Mouse (Mus musculus) C2C12 (cell line): ENCODE results near the gene Cdk19. TPM values are rescaled to one million over a fixed set of nuclear protein-coding genes. Genes with fewer than 3 reads are reported as not detected.
A peak's percentile ranks its signal among the peaks of the same experiment; 100 is the strongest.

ENCODE experiments used
- H3K27me3 ChIP-seq: one replicate; pipeline ENCODE4 v1.6.1; 2011; ENCODE audit not compliant: control insufficient read depth, insufficient read depth, insufficient read length
- H3K36me3 ChIP-seq: one replicate; pipeline ENCODE4 v1.6.1; 2011; ENCODE audit not compliant: control insufficient read depth, insufficient read depth
- H3K4me3 ChIP-seq: one replicate; pipeline ENCODE4 v1.5.1; 2011; ENCODE audit warnings: mild to moderate bottlenecking, control low read depth; ENCODE audit not compliant: poor library complexity, insufficient read depth, severe bottlenecking
- H3K79me2 ChIP-seq: one replicate; pipeline ENCODE4 v1.6.1; 2011; ENCODE audit not compliant: control insufficient read depth, insufficient read depth
- H3K79me3 ChIP-seq: one replicate; pipeline ENCODE4 v1.6.1; 2011; ENCODE audit warnings: low read depth, control low read depth
- H3ac ChIP-seq: one replicate; pipeline ENCODE3; 2011; ENCODE audit warnings: low read depth; ENCODE audit not compliant: control insufficient read depth, insufficient read length
- CEBPB ChIP-seq: IDR thresholded peaks from one replicate; pipeline ENCODE4 v1.6.1; 2011; ENCODE audit warnings: low read depth, mild to moderate bottlenecking, control low read depth, moderate library complexity
- CTCF ChIP-seq: IDR thresholded peaks from one replicate; pipeline ENCODE4 v1.5.1; 2011; ENCODE audit not compliant: control insufficient read depth, insufficient read depth, insufficient read length
- FOSL1 ChIP-seq: IDR thresholded peaks from one replicate; pipeline ENCODE4 v1.8.0; 2011; ENCODE audit warnings: mild to moderate bottlenecking, low read length; ENCODE audit not compliant: poor library complexity, insufficient read depth, severe bottlenecking
- MAX ChIP-seq: IDR thresholded peaks from one replicate; pipeline ENCODE4 v1.6.1; 2011; ENCODE audit warnings: mild to moderate bottlenecking, control low read depth
- MYOD1 ChIP-seq: IDR thresholded peaks from one replicate; pipeline ENCODE4 v1.6.1; 2011; ENCODE audit warnings: low read depth; ENCODE audit not compliant: control insufficient read depth, insufficient read length
- MYOG ChIP-seq: IDR thresholded peaks from one replicate; pipeline ENCODE4 v1.6.1; 2011; ENCODE audit not compliant: control insufficient read depth, insufficient read length; ENCODE audit errors: extremely low read depth
- USF1 ChIP-seq: IDR thresholded peaks from one replicate; pipeline ENCODE4 v1.6.1; 2011; ENCODE audit warnings: low read depth, mild to moderate bottlenecking, control low read depth, moderate library complexity
- polyA plus RNA-seq: library from polyadenylated mRNA; unstranded; fragments of >200 nt; fragmentation: generic; extraction: Trizol; gene quantifications from one replicate; pipeline ENCODE4 v1.2.1, GENCODE M21; 2012; ENCODE audit warnings: missing spikeins

Gene Cdk19
- polyA plus RNA-seq, 1 experiment = 3.9 TPM

DNA sequence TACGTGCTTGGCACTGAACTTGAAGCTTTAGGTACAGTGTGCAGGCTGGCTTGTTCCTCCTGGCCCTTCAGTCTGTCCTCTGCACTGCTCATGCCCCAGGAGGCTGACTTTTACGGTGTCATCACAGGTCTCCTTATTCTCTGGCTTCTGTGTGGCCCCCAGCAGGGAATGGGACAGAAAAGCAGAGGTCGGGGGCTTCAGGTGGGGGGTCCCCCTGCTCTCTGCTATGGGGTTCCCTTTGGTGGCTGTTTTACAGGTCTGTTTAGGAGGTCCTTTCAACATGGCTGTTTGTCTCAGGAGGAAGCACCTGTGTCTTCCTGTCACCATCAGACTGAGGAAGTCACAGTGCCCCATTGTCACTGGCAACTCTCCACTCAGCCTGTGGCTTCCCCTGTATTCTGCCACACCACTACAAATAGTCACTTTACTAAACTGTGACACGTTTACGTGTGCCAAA lies 175.9 kb downstream of the Cdk19 start:
- Histone ChIP-seq H3K27me3 (no peaks in the 10 kb centered on the region), H3K79me3 (no peaks in the 10 kb centered on the region), H3K4me3 (no peak overlapping the region), H3K79me2 (no peaks in the 10 kb centered on the region), H3ac (no peak overlapping the region), H3K36me3 (no peaks in the 10 kb centered on the region)
- TF ChIP-seq CEBPB (no peak), CTCF (no peak), MAX (no peak), MYOD1 (no peak), USF1 (no peak), MYOG (no peak), FOSL1 (no peak)

DNA sequence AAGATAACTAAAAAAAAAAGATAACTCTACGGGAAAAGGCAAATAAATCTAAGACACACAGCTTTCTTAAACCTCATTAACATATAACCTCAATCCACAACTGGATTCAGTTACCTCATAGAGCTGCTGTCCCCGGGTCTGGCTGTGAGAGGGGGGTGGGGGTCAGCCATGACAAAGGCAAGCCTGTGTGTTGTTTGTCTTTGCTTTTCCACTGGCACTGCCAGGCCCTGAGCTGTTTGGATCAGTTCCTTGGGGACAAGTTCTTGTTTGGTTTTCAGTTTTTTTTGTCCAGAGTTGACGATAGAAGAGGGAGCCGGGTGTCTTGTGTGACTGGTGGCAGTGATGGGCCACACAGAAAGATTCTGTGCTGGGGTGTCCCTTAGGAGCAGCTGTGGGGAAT lies 177.1 kb downstream of the Cdk19 start:
- no peak overlapping the region for H3K4me3 ChIP-seq
- H3K27me3 ChIP-seq = no peaks in the 10 kb centered on the region
- H3ac ChIP-seq = no peak overlapping the region
- H3K79me2 ChIP-seq = no peaks in the 10 kb centered on the region
- H3K36me3 ChIP-seq = no peaks in the 10 kb centered on the region
- H3K79me3 ChIP-seq = no peaks in the 10 kb centered on the region
- TF ChIP-seq USF1 (no peak), MAX (no peak), MYOG (no peak), CEBPB (no peak), FOSL1 (no peak), MYOD1 (no peak), CTCF (no peak)

DNA sequence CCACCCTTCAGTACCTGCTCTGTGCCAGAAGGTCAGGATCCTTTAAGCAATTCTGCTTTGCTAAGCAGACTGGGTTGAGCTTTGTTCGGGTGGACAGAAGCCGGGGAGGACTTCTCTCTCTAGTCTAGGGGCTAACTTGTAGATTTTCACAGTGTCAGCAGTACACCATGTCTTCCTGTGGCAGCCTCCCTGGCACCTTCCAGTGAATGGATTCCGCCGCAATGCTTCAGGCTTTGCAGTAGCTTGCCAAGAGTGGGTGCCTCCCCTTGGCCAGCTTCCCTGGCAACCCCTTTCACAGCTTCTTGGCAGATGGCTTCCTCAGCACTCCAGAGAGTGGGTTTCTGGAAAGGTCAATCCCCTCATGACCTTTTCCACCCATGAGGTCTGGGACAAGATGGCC lies 180.2 kb downstream of the Cdk19 start:
- Histone ChIP-seq H3K79me2 (no peaks in the 10 kb centered on the region), H3K36me3 (no peaks in the 10 kb centered on the region), H3K4me3 (no peak overlapping the region), H3K79me3 (no peaks in the 10 kb centered on the region), H3K27me3 (no peaks in the 10 kb centered on the region), H3ac (no peak overlapping the region)
- TF ChIP-seq FOSL1 = no peak
- TF ChIP-seq USF1 = no peak
- TF ChIP-seq MYOD1 = no peak
- TF ChIP-seq CTCF = no peak
- no peak for TF ChIP-seq MAX
- TF ChIP-seq CEBPB = no peak
- TF ChIP-seq MYOG = no peak

DNA sequence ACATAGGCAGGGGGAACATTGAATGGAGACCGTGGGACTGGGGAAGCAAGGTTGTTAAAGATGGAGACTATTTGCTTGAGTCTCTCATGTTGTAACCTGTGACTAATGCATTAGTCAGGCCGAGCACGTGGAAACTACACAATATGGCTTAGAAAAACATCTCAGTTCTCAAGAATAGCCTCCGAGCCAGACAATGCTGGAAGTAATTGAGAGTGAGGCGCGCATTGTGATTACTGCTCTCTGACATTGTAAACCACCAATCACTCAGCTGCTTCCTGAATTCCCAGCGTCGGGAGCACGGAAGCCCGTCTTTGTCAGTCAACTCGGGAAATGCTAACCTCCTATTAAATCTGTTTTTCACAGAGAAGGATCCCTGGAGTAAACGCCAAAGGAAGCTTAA lies 182.2 kb downstream of the Cdk19 start:
- H3ac ChIP-seq = no peak overlapping the region
- no peaks in the 10 kb centered on the region for H3K36me3 ChIP-seq
- H3K4me3 ChIP-seq = no peak overlapping the region
- no peaks in the 10 kb centered on the region for H3K79me2 ChIP-seq
- TF ChIP-seq USF1 (peak; percentile 78), CTCF (no peak), FOSL1 (peak; percentile 75), MYOG (no peak), MYOD1 (no peak), MAX (peak; percentile 94), CEBPB (peak; percentile 81)
- H3K79me3 ChIP-seq = no peaks in the 10 kb centered on the region
- H3K27me3 ChIP-seq = no peaks in the 10 kb centered on the region

DNA sequence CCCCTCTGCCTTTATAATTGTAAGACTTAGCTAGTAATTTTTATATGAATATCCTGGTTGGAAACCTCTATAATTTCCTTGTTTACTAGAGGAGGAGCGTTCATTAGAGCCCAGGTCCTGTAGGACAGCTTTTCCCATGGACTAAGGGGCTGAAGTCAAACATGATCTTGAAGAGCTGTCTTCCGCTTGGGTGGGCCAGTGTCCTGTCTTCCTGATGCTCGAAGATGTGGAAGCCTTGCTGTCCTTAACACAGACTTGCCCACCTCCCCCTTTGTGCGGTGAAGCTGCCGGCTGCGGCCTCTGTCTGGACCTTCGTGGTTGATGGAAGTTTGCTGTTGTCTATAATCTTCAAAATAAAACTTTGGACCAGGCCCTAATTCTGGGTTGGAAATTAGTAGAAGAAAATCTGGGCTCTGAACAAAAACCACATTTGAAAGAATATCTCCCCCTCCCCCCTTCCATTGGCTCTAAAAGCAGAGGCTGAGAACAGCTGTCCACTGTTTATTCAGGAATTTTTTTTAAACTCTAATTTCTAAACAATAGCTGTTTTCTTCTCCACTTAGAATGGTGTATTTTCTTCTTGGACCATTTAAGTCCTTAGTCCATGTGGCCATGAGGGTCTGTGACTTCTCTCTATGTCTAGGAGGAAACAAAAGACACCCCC lies 184.1 kb downstream of the Cdk19 start:
- no peak for TF ChIP-seq MYOG
- TF ChIP-seq MAX = no peak
- no peak for TF ChIP-seq USF1
- no peak for TF ChIP-seq MYOD1
- no peak for TF ChIP-seq CTCF
- no peak for TF ChIP-seq FOSL1
- TF ChIP-seq CEBPB = no peak
- Histone ChIP-seq H3K36me3 (no peaks in the 10 kb centered on the region), H3ac (no peak overlapping the region), H3K79me3 (no peaks in the 10 kb centered on the region), H3K79me2 (no peaks in the 10 kb centered on the region), H3K4me3 (no peak overlapping the region), H3K27me3 (no peaks in the 10 kb centered on the region)
